Mouse (Mus musculus): Measurements from ENCODE around the gene BC035044.
"Not testable (repeated sequence)": the region's sequence is repeated elsewhere in the genome, so short reads cannot be mapped to it uniquely, and the experiment has no call there.

The BC035044 gene

GRCm38 (mm10) chr6:128849902-128850301 lies 41.0 kb downstream of the BC035044 start:
- DNase-seq, result no peak

- DNase-seq, result no peak
These were observed 43.5 kb downstream of the BC035044 start for GRCm38 (mm10) chr6:128847401-128847800.

- DNase-seq, result no peak
These were observed 44.9 kb downstream of the BC035044 start for GRCm38 (mm10) chr6:128845998-128846542.

GRCm38 (mm10) chr6:128845319-128845979 lies 45.5 kb downstream of the BC035044 start:
- peak; percentile 72 to 87 for DNase-seq

GRCm38 (mm10) chr6:128844586-128845080 lies 46.3 kb downstream of the BC035044 start:
- DNase-seq, result no peak

GRCm38 (mm10) chr6:128844131-128844530 lies 46.8 kb downstream of the BC035044 start:
- no peak for DNase-seq

- DNase-seq, result peak; percentile 63 to 77
These were observed 47.4 kb downstream of the BC035044 start for GRCm38 (mm10) chr6:128843479-128843992.

GRCm38 (mm10) chr6:128842945-128843478 lies 47.9 kb downstream of the BC035044 start:
- peak; percentile 80 to 83 for DNase-seq

GRCm38 (mm10) chr6:128842356-128842944 lies 48.5 kb downstream of the BC035044 start:
- peak in 1 of 2 experiments; percentile 35 for DNase-seq

GRCm38 (mm10) chr6:128841327-128842089 lies 49.4 kb downstream of the BC035044 start:
- DNase-seq, result no peak

GRCm38 (mm10) chr6:128840669-128841068 lies 50.3 kb downstream of the BC035044 start:
- DNase-seq, result not testable (repeated sequence)

GRCm38 (mm10) chr6:128839921-128840320 lies 51.0 kb downstream of the BC035044 start:
- no peak for DNase-seq

GRCm38 (mm10) chr6:128839266-128839771 lies 51.6 kb downstream of the BC035044 start:
- DNase-seq, result peak; percentile 82 to 91

- DNase-seq, result peak; percentile 76 to 84
These were observed 52.3 kb downstream of the BC035044 start for GRCm38 (mm10) chr6:128838342-128839265.

- DNase-seq, result no peak
These were observed 53.2 kb downstream of the BC035044 start for GRCm38 (mm10) chr6:128837454-128838341.

- DNase-seq, result no peak
These were observed 54.0 kb downstream of the BC035044 start for GRCm38 (mm10) chr6:128836955-128837334.

GRCm38 (mm10) chr6:128836191-128836954 lies 54.6 kb downstream of the BC035044 start:
- DNase-seq, result no peak

GRCm38 (mm10) chr6:128835571-128835970 lies 55.4 kb downstream of the BC035044 start:
- no peak for DNase-seq

- DNase-seq, result no peak
These were observed 57.9 kb downstream of the BC035044 start for GRCm38 (mm10) chr6:128833046-128833445.

Data from spleen, adult 18-20 months (tissue).